Mouse (Mus musculus): ENCODE measurements around the gene Trim65.

DNA sequence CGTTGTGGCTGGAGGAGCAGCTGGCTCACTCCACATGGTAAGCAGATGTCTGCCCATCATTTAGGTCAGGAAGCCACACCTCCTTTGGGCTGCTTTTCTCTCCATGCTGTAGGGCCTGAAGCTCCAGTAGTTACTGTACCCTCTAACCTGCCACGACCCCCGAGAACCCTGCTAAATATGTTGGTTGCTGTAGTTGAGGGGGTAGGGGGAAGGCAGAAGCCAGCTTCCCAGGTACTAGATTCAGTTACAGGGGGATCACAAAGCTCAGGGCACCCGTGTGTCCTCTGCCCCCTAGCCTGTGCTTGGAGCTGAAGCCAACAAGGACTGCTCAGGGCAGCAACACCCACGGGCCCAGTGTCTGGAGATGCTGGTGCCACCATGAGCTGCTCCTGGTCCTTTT lies 2.6 kb upstream of the Trim65 start:
- TF ChIP-seq CTCF (conservative IDR thresholded peaks at IDR 0.05 in 1 of 2, IDR thresholded peaks at IDR 0.05 in 1 of 2; ENCODE audit: low read depth in 2 of 2, low read length in 2 of 2) (no peak), JUND (conservative IDR thresholded peaks at IDR 0.05; ENCODE audit: low read depth, low read length) (no peak), SIN3A (IDR thresholded peaks at IDR 0.05; ENCODE audit: low read length) (no peak), MAFK (IDR thresholded peaks at IDR 0.05; ENCODE audit: insufficient replicate concordance, low read length) (no peak), ZC3H11A (IDR thresholded peaks at IDR 0.05; ENCODE audit: low read depth, low read length) (no peak), POLR2A (IDR thresholded peaks at IDR 0.05; ENCODE audit: low read depth, low read length) (no peak)
